Mouse (Mus musculus) neural tube, embryonic 11.5 days (tissue): ENCODE results near the gene Rasgef1b. TPM values are rescaled to one million over a fixed set of nuclear protein-coding genes. Genes with fewer than 3 reads are reported as not detected.

Source experiments
- ATAC-seq: fragments of 200-750 bp; cut with Nextera tagmentation; 2 replicates; pipeline ENCODE4 v1.8.0; 2017; ENCODE audit warnings: moderate number of reproducible peaks, mild to moderate bottlenecking, moderate TSS enrichment, moderate library complexity; ENCODE audit not compliant: insufficient read depth, low FRiP score, low TSS enrichment
- DNase-seq: peaks from one replicate; pipeline ENCODE4 v3.0.0-alpha.2; 2015; ENCODE audit warnings: low spot score
- H3K27ac ChIP-seq: fragments of 300-500 bp; sonication (generic); 2 replicates; pipeline ENCODE4 v1.5.1; 2014; ENCODE audit warnings: low read depth, mild to moderate bottlenecking, low read length
- H3K27me3 ChIP-seq: fragments of 300-500 bp; sonication (generic); 2 replicates; pipeline ENCODE4 v1.6.1; 2014; ENCODE audit warnings: mild to moderate bottlenecking, low read length, mixed read lengths; ENCODE audit not compliant: control insufficient read depth, insufficient read depth
- H3K36me3 ChIP-seq: fragments of 300-500 bp; sonication (generic); 2 replicates; pipeline ENCODE4 v1.6.1; 2014; ENCODE audit warnings: mild to moderate bottlenecking, low read length, moderate library complexity, mixed read lengths; ENCODE audit not compliant: control insufficient read depth, insufficient read depth
- H3K4me1 ChIP-seq: fragments of 300-500 bp; sonication (generic); 2 replicates; pipeline ENCODE4 v1.6.1; 2014; ENCODE audit warnings: low read length, mixed read lengths; ENCODE audit not compliant: control insufficient read depth, insufficient read depth
- H3K4me2 ChIP-seq: fragments of 300-500 bp; sonication (generic); 2 replicates; pipeline ENCODE4 v1.6.1; 2014; ENCODE audit warnings: low read depth, mild to moderate bottlenecking, moderate library complexity
- H3K4me3 ChIP-seq: fragments of 300-500 bp; sonication (generic); 2 replicates; pipeline ENCODE4 v1.5.1; 2014; ENCODE audit warnings: low read depth, low read length
- H3K9ac ChIP-seq: fragments of 300-500 bp; sonication (generic); 2 replicates; pipeline ENCODE4 v1.6.1; 2014; ENCODE audit warnings: mild to moderate bottlenecking, low read length
- H3K9me3 ChIP-seq: fragments of 300-500 bp; sonication (generic); 2 replicates; pipeline ENCODE4 v1.6.1; 2016; ENCODE audit warnings: low read length; ENCODE audit not compliant: control insufficient read depth
- WGBS: fragments of 180-500 bp; shearing (Covaris S2); extraction: QIAGEN DNeasy Blood & Tissue Kit; methylation state at CpG from one replicate; pipeline ENCODE4 v1.1.7; 2014; 5-methylcytosine and 5-hydroxymethylcytosine counted together
- polyA plus RNA-seq: library from polyadenylated mRNA; unstranded; fragments of >200 nt; fragmentation: Nextera tagmentation; extraction: Ambion mirVana; gene quantifications from 2 replicates; pipeline ENCODE4 v1.2.1, GENCODE M21; 2014

Gene Rasgef1b
- polyA plus RNA-seq, 1 experiment from 2014 or later: 20.7 TPM

GRCm38 (mm10) chr5:99720554-99720953 is 8.3 kb downstream of the Rasgef1b start:
- DNase-seq (no peak), ATAC-seq (no peak)
- H3K27me3 ChIP-seq: no peaks in the 10 kb centered on the region
- H3K4me1 ChIP-seq: no peaks in the 10 kb centered on the region; the same call in 1 of the 2 replicates
- H3K9ac ChIP-seq: no peak overlapping the region
- H3K4me3 ChIP-seq: no peak overlapping the region
- H3K4me2 ChIP-seq: no peak overlapping the region
- no peaks in the 10 kb centered on the region for H3K36me3 ChIP-seq
- no peak overlapping the region for H3K27ac ChIP-seq
- no peaks in the 10 kb centered on the region for H3K9me3 ChIP-seq
- 49% methylated on average over 2 of the region's 2 CpGs for WGBS

- 65% methylated on average over 8 of the region's 8 CpGs for WGBS
These were observed 10.9 kb downstream of the Rasgef1b start for GRCm38 (mm10) chr5:99717917-99718316.

GRCm38 (mm10) chr5:99715281-99715744 is 13.6 kb downstream of the Rasgef1b start:
- WGBS: 57% methylated on average over 5 of the region's 5 CpGs
- no peak for ATAC-seq
- Histone ChIP-seq H3K27ac (no peak overlapping the region), H3K27me3 (no peaks in the 10 kb centered on the region), H3K9me3 (no peaks in the 10 kb centered on the region), H3K36me3 (no peaks in the 10 kb centered on the region), H3K9ac (no peak overlapping the region), H3K4me1 (peaks cover 6% of the 10 kb centered on the region; the same call in 1 of the 2 replicates), H3K4me2 (no peak overlapping the region), H3K4me3 (no peak overlapping the region)
- DNase-seq: no peak

More at GRCm38 (mm10) chr5:99717917-99718316, 10.9 kb downstream of the Rasgef1b start:
- Histone ChIP-seq H3K9me3 (no peaks in the 10 kb centered on the region), H3K4me3 (no peak overlapping the region), H3K9ac (no peak overlapping the region), H3K36me3 (no peaks in the 10 kb centered on the region), H3K4me2 (no peak overlapping the region), H3K4me1 (peaks cover 6% of the 10 kb centered on the region; the same call in 1 of the 2 replicates), H3K27ac (no peak overlapping the region), H3K27me3 (no peaks in the 10 kb centered on the region)
- ATAC-seq (no peak), DNase-seq (no peak)

DNA sequence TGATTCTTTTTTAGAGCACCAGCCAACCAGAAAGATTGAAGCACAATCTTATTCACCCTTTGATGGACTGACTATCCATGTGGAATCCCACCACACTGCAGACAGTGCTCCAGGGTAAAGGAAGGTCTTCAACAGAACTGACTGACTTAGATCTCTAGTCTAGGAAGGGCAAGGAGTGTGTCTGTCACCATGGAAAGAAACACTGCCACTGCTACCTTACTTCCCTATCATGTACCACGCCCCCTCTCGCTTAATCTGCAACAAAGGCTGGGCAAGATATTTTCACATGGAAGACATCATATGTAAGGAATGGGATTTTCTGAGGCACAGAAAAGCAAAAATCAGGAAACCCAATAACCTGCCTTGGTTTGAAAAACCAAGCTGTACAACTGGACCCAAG is 16.9 kb downstream of the Rasgef1b start:
- H3K4me1 ChIP-seq: peaks cover 6% of the 10 kb centered on the region; the same call in 1 of the 2 replicates
- WGBS: 93% methylated on average over 2 of the region's 2 CpGs
- H3K4me2 ChIP-seq: no peak overlapping the region
- H3K36me3 ChIP-seq: no peaks in the 10 kb centered on the region
- no peaks in the 10 kb centered on the region for H3K27me3 ChIP-seq
- no peak overlapping the region for H3K27ac ChIP-seq
- ATAC-seq: no peak
- no peak overlapping the region for H3K9ac ChIP-seq
- H3K9me3 ChIP-seq: no peaks in the 10 kb centered on the region
- DNase-seq: no peak
- no peak overlapping the region for H3K4me3 ChIP-seq

DNA sequence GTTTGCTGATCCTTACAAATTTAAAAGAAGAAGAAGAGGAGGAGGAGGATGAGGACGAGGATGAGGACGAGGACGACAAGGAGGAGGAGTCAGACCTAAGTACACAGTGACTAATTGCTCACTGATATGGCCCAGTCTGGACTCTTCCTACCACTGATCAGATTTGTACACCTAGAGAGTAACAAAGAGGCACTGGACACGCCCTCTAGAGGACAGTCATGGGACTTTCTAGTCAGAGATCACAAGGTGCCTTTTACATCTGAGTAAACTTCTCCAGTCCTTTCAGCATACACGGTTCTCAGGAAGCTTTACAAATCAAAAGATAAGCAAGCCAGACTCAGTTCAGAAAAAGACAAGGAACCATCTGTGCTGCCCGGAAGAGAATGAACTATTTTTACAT is 20.2 kb downstream of the Rasgef1b start:
- H3K4me2 ChIP-seq: no peak overlapping the region
- H3K9ac ChIP-seq: no peak overlapping the region
- no peak overlapping the region for H3K27ac ChIP-seq
- H3K4me3 ChIP-seq: no peak overlapping the region
- ATAC-seq (no peak), DNase-seq (peak; percentile 31)
- no peaks in the 10 kb centered on the region for H3K36me3 ChIP-seq
- no peaks in the 10 kb centered on the region for H3K27me3 ChIP-seq
- H3K9me3 ChIP-seq: no peaks in the 10 kb centered on the region
- 56% methylated on average over 6 of the region's 6 CpGs for WGBS
- no peaks in the 10 kb centered on the region for H3K4me1 ChIP-seq

DNA sequence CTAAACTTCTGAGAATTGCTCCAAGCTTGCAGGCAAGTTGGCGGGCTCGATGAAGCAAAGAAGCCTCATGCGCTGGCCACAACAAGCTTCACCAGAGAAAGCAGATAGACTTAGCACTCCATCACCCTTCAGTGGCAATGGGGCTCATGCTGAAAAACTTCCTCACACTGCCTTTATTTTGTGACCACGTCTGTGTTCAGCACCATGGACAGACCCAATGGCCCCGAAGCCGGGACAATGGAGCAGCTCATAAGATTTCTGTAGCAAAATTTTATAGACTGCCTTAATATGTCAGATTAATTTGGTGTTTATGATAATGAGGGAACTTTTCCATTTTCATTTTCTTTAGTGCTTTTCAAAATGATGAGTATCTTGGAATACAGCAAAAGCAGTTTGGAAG is 21.6 kb downstream of the Rasgef1b start:
- H3K4me1 ChIP-seq: no peaks in the 10 kb centered on the region
- no peak overlapping the region for H3K9ac ChIP-seq
- peak; percentile 45 for DNase-seq
- H3K4me3 ChIP-seq: no peak overlapping the region
- H3K9me3 ChIP-seq: no peaks in the 10 kb centered on the region
- no peaks in the 10 kb centered on the region for H3K36me3 ChIP-seq
- H3K27me3 ChIP-seq: no peaks in the 10 kb centered on the region
- no peak overlapping the region for H3K27ac ChIP-seq
- WGBS: 39% methylated on average over 6 of the region's 6 CpGs
- ATAC-seq: no peak
- H3K4me2 ChIP-seq: no peak overlapping the region

- Histone ChIP-seq H3K27me3 (no peaks in the 10 kb centered on the region), H3K9me3 (no peaks in the 10 kb centered on the region), H3K4me2 (no peak overlapping the region), H3K27ac (no peak overlapping the region), H3K36me3 (no peaks in the 10 kb centered on the region), H3K9ac (no peak overlapping the region), H3K4me1 (no peaks in the 10 kb centered on the region), H3K4me3 (no peak overlapping the region)
- WGBS: 93% methylated on average over 5 of the region's 5 CpGs
- ATAC-seq: no peak
- no peak for DNase-seq
These were observed 27.1 kb downstream of the Rasgef1b start for GRCm38 (mm10) chr5:99701811-99702210.

DNA sequence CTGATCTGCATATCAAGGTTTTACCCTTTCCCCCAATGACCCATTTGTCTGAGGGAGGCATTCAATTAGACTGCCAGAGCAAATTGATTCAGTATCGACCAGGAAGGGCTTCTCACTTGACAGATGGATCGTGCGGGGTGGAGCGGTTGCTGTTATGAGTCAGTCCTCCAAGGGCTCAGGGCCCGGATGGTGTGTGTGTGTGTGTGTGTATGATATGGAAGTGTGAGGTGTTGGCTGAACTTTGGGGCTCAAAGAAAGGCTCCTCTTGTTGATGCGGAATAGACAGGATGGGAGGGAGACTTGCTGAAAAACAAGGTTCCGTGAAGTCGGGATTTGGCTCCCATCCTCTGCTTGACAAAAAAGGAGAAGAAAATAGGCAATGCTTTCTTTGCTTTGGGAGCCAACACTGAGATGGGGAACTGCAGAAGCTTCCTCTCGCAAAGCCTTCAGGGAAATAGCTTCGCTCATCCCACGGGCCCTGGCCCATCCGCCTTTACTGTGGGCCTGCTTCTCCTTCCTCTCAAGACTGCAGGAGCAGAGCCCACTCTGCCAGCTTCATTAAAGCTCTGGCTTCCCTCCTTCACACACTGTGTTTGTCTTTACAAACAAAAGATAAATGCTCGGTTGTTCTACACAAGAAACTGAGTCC is 34.0 kb downstream of the Rasgef1b start:
- Histone ChIP-seq H3K27me3 (no peaks in the 10 kb centered on the region), H3K36me3 (no peaks in the 10 kb centered on the region), H3K27ac (no peak overlapping the region), H3K9me3 (no peaks in the 10 kb centered on the region), H3K4me2 (no peak overlapping the region), H3K9ac (no peak overlapping the region), H3K4me3 (no peak overlapping the region), H3K4me1 (no peaks in the 10 kb centered on the region)
- ATAC-seq (no peak), DNase-seq (peak; percentile 24)
- WGBS: 78% methylated on average over 13 of the region's 13 CpGs

DNA sequence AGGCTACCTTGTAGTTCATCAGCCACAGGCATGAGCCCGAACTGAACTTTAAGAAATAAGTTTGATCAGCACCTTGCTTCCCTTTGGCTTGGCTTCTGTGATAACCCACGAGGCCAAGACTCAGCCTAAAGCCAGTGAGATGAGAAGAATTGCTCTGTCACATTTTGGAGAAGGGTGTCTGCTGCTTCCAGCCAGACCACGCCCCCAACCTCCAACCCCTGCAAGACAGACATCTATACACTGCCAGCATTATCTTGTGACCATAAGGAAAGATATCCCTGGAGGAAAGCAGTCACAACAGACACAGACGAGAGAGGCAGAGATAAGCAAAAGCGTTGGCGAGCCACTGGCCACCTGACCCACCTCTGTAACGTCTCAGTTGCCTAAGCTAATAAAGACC is 39.0 kb downstream of the Rasgef1b start:
- Histone ChIP-seq H3K27ac (no peak overlapping the region), H3K27me3 (no peaks in the 10 kb centered on the region), H3K9ac (no peak overlapping the region), H3K4me2 (no peak overlapping the region), H3K9me3 (no peaks in the 10 kb centered on the region), H3K4me3 (no peak overlapping the region), H3K36me3 (no peaks in the 10 kb centered on the region), H3K4me1 (no peaks in the 10 kb centered on the region)
- no peak for DNase-seq
- no peak for ATAC-seq
- WGBS: 76% methylated on average over 7 of the region's 7 CpGs
